Mouse (Mus musculus) limb, embryonic 14.5 days (tissue): ENCODE results near the gene Ankrd34a. TPM values are rescaled to one million over a fixed set of nuclear protein-coding genes. Genes with fewer than 3 reads are reported as not detected.

Experiments
- ATAC-seq: fragments of 200-750 bp; cut with Nextera tagmentation; 2 replicates; pipeline ENCODE4 v1.8.0; 2017; ENCODE audit warnings: low read depth, moderate number of reproducible peaks, moderate TSS enrichment; ENCODE audit not compliant: low FRiP score
- DNase-seq: peaks from one replicate; pipeline ENCODE4 v3.0.0-alpha.2; 2015; ENCODE audit warnings: low spot score
- H3K27ac ChIP-seq: fragments of 300-500 bp; sonication (generic); replicated peaks from 2 replicates; pipeline ENCODE4 v1.5.1; 2014; ENCODE audit warnings: low read depth, mild to moderate bottlenecking, low read length, moderate library complexity, mixed read lengths
- H3K27me3 ChIP-seq: fragments of 300-500 bp; sonication (generic); 2 replicates; pipeline ENCODE4 v1.6.1; 2014; ENCODE audit warnings: low read length, mixed read lengths; ENCODE audit not compliant: control insufficient read depth, insufficient read depth
- H3K36me3 ChIP-seq: fragments of 300-500 bp; sonication (generic); 2 replicates; pipeline ENCODE4 v1.6.1; 2014; ENCODE audit warnings: mild to moderate bottlenecking, low read length, moderate library complexity, mixed read lengths; ENCODE audit not compliant: control insufficient read depth, insufficient read depth
- H3K4me1 ChIP-seq: fragments of 300-500 bp; sonication (generic); 2 replicates; pipeline ENCODE4 v1.6.1; 2014; ENCODE audit warnings: antibody characterized with exemption, low read length, mixed read lengths; ENCODE audit not compliant: control insufficient read depth, insufficient read depth
- H3K4me2 ChIP-seq: fragments of 300-500 bp; sonication (generic); replicated peaks from 2 replicates; pipeline ENCODE4 v1.6.1; 2014; ENCODE audit warnings: low read depth, mild to moderate bottlenecking, low read length, moderate library complexity; ENCODE audit not compliant: severe bottlenecking
- H3K4me3 ChIP-seq: fragments of 300-500 bp; sonication (generic); replicated peaks from 2 replicates; pipeline ENCODE4 v1.5.1; 2014; ENCODE audit warnings: low read length
- H3K9ac ChIP-seq: fragments of 300-500 bp; sonication (generic); 2 replicates; pipeline ENCODE4 v1.6.1; 2014; ENCODE audit warnings: mild to moderate bottlenecking, low read depth, low read length, moderate library complexity; ENCODE audit not compliant: severe bottlenecking
- H3K9me3 ChIP-seq: fragments of 300-500 bp; sonication (generic); 2 replicates; pipeline ENCODE4 v1.6.1; 2016; ENCODE audit warnings: low read length; ENCODE audit not compliant: control insufficient read depth
- POLR2A ChIP-seq: fragments of 200-500 bp; IDR thresholded peaks from 2 replicates; pipeline ENCODE4 v1.8.0; 2012; ENCODE audit warnings: inconsistent platforms, mild to moderate bottlenecking, moderate library complexity, borderline replicate concordance; ENCODE audit not compliant: insufficient read depth, insufficient read length; ENCODE audit errors: extremely low read depth
- WGBS: fragments of 180-500 bp; shearing (Covaris S2); extraction: QIAGEN DNeasy Blood & Tissue Kit; methylation state at CpG from one replicate; pipeline ENCODE4 v1.1.7; 2014; 5-methylcytosine and 5-hydroxymethylcytosine counted together
- polyA plus RNA-seq, 2 experiments: library from polyadenylated mRNA; depleted of rRNA in 1 of 2; stranded (reverse) in 1 of 2; unstranded in 1 of 2; fragments of >200 nt; fragmentation: Nextera tagmentation in 1 of 2; extraction: Ambion mirVana in 1 of 2; gene quantifications; 2 replicates each; pipeline versions ENCODE4 v1.2.1 to v1.2.3; 2012 to 2014

Gene Ankrd34a
- polyA plus RNA-seq, 2 experiments: 1.8 to 2.7 TPM

DNA sequence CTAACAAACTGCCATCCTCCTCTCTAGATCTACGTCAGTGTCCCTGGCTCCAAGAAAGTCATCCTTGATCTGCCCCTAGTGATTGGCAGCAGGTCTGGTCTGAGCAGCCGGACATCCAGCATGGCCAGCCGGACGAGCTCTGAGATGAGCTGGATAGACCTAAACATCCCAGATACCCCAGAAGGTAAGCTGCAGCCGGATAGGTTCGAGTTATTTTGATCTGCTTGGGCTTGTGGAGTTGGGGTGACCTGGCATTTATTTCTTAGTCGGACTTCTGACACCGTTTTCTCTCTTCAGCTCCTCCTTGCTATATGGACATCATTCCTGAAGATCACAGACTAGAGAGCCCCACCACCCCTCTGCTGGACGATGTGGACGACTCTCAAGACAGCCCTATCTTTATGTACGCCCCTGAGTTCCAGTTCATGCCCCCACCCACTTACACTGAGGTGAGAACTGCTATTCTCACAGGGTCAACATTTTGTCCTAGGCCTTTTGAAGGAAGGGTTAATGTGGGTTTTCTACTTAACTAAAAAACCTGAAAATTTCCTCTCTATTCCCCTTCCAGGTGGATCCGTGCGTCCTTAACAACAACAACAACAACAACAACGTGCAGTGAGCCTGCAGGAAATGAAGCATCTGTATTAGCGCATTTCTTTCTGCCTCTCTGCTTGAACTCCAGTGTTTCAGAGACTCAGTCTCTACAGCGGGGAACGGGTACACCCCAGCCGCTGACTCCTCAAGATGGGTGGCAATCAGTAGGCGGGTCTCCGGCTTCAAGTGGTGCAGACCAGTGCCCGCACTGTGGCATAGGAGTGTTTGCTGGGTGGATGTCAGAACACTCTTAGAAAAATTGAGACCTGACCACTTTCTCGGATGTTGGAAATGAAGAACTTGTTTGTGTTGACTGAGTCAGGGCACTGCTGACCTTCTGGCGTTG is 36.3 kb upstream of the Ankrd34a start:
- Histone ChIP-seq H3K4me2 (peak overlapping the region; percentile 79), H3K9me3 (no peaks in the 10 kb centered on the region), H3K9ac (peak overlapping the region; percentile 89), H3K4me3 (peak overlapping the region; percentile 60), H3K27ac (no peak overlapping the region), H3K36me3 (peaks cover 25% of the 10 kb centered on the region), H3K27me3 (no peaks in the 10 kb centered on the region), H3K4me1 (peaks cover 44% of the 10 kb centered on the region)
- 88% methylated on average over 23 of the region's 23 CpGs for WGBS
- TF ChIP-seq POLR2A: no peak
- DNase-seq (no peak), ATAC-seq (no peak)

DNA sequence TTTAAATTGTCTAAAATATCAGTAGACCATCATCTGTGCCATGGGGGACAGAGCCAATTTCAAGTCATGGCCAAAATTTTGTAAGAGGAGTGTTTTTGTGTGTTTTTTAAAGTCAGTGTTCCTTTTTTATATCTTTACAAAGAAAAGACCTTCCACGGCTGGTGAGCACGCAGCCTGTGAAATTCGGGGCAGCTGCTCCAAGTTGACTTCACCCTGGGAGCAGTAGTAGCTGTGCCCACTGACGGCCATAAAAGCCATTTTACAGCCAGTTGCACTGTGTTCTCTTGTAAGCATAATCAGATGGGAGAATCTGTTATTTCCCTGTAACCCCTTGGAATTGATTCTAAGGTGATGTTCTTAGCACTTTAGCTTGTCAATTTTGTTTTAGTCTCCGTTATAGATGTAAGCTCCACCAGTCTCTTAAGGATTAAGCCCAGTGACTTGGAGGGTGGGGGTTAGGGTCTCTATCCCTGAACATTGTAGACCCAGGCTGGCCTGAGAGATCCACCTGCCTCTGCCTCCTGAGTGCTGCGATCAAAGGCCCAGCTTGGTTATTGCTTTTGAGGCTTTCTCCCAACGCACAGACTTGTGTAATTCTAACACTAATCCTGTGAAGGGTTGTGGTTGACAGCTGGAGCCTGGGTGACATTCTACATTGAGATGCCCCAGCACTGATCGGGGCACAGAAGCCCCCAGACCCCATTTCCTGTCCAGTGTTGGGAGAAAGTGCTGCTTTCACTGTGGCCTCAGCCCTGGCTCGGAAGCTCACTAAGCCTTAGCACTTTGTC is 35.4 kb upstream of the Ankrd34a start:
- H3K27me3 ChIP-seq: no peaks in the 10 kb centered on the region
- H3K4me3 ChIP-seq: peak overlapping the region; percentile 60
- no peaks in the 10 kb centered on the region for H3K9me3 ChIP-seq
- no peak for TF ChIP-seq POLR2A
- no peak overlapping the region for H3K9ac ChIP-seq
- H3K27ac ChIP-seq: 0 out of 2 replicates have a peak overlapping the region, but pooled peaks have one; percentile 38
- H3K36me3 ChIP-seq: peaks cover 25% of the 10 kb centered on the region
- peaks cover 37% of the 10 kb centered on the region for H3K4me1 ChIP-seq
- WGBS: 75% methylated on average over 9 of the region's 9 CpGs
- DNase-seq: no peak
- ATAC-seq: no peak
- H3K4me2 ChIP-seq: peak overlapping the region; percentile 79

DNA sequence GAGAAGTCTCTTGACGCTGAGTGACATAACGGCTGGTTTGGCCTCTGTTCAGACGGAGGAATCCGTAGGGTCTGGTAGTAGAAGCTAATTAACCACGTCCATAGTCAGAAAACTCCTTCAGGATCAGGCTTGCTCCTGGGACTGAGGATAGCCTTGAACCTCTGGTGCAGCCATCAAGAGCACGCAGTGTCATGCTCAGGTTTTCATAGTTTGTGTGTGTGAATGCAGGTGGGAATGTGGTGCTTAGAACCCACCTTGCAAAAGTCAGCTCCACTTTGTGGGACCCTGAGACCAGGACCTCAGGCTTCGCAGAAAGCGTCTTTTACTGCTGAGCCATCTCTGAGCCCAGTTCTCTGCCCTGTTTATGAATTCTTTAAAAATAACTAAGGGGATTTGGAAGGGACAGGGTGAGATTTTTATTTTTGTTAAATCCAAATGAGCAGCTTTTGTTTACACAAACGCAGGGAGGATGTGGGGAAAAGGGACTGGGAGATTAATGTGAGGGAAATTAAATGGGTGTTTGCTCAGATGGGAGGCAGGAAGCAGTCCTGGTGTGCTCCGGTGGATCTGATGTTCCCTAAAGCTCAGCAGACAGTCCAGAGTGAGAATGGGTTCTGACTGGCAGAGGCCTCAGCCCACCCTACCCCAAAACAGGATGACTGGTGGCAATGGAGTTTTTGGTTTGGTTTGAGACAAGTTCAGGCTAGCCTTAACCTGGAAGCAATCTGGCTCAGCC is 34.3 kb upstream of the Ankrd34a start:
- DNase-seq: no peak
- no peak for ATAC-seq
- Histone ChIP-seq H3K4me1 (peaks cover 29% of the 10 kb centered on the region), H3K4me3 (no peak overlapping the region), H3K9ac (no peak overlapping the region), H3K27me3 (no peaks in the 10 kb centered on the region), H3K27ac (no peak overlapping the region), H3K9me3 (no peaks in the 10 kb centered on the region), H3K4me2 (no peak overlapping the region), H3K36me3 (peaks cover 25% of the 10 kb centered on the region)
- no peak for TF ChIP-seq POLR2A
- 60% methylated on average over 10 of the region's 10 CpGs for WGBS

DNA sequence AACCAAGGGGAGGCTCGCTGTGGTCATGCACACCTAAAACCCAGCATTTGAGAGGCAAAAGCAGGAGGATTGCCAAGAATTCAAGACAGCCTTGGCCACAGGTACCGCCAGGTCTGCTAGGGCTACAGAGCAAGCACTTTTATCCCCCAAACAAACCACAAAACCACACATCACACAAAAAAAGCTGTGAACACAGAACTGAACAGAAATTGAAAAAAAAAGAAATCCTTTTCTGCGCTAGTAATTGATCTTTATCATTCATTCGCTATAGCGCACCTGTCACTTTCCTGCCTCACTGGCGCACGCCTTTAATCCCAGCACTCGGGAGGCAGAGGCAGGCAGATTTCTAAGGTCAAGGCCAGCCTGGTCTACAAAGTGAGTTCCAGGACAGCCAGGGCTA is 33.2 kb upstream of the Ankrd34a start:
- DNase-seq (no peak), ATAC-seq (no peak)
- H3K36me3 ChIP-seq: peaks cover 25% of the 10 kb centered on the region
- peaks cover 28% of the 10 kb centered on the region for H3K4me1 ChIP-seq
- H3K27ac ChIP-seq: no peak overlapping the region
- H3K4me2 ChIP-seq: no peak overlapping the region
- H3K9me3 ChIP-seq: no peaks in the 10 kb centered on the region
- H3K4me3 ChIP-seq: no peak overlapping the region
- H3K27me3 ChIP-seq: no peaks in the 10 kb centered on the region
- H3K9ac ChIP-seq: no peak overlapping the region
- TF ChIP-seq POLR2A: no peak
- WGBS: 92% methylated on average over 8 of the region's 8 CpGs
